Mouse (Mus musculus): Measurements from ENCODE around the gene Gon7. TPM values are rescaled to one million over a fixed set of nuclear protein-coding genes. Genes with fewer than 3 reads are reported as not detected.

Gene Gon7
- 43.7 and 43.9 TPM in 2 replicates for polyA plus RNA-seq (2014; fragmentation: Nextera tagmentation; extraction: Ambion mirVana)

- Histone ChIP-seq H3K9me3 (ENCODE audit: control insufficient read depth, low read length) (no peaks in the 10 kb centered on the region), H3K36me3 (ENCODE audit: control insufficient read depth, insufficient read depth, low read length) (no peaks in the 10 kb centered on the region), H3K27ac (replicated peaks; ENCODE audit: low read depth, low read length) (peak within 1 kb of the TSS; percentile 63), H3K4me2 (ENCODE audit: low read depth, severe bottlenecking) (peak within 1 kb of the TSS; percentile 71), H3K9ac (ENCODE audit: low read length) (peak within 1 kb of the TSS; percentile 82), H3K4me3 (ENCODE audit: low read depth, low read length) (peak within 1 kb of the TSS; percentile 73), H3K27me3 (ENCODE audit: control insufficient read depth, insufficient read depth, low read length) (no peaks in the 10 kb centered on the region), H3K4me1 (ENCODE audit: control insufficient read depth, insufficient read depth, low read length) (peaks cover 6% of the 10 kb centered on the region; the same call in 1 of the 2 replicates)
- ATAC-seq (ENCODE audit: insufficient number of reproducible peaks, low FRiP score, low TSS enrichment, low read depth) (peak; percentile 95), DNase-seq (ENCODE audit: low spot score) (peak; percentile 97)
- WGBS: under 1% methylated on average over 71 of the region's 73 CpGs
These were observed at the start of gene Gon7, which contains the start of the genes Gm28051 and Ubr7 for GRCm38 (mm10) chr12:102757689-102758402. Gene Gon7, minus strand, starts transcription at chr12:102757803. Gene Gm28051, minus strand, starts transcription at chr12:102757765. Gene Ubr7, plus strand, starts transcription at chr12:102757967.

DNA sequence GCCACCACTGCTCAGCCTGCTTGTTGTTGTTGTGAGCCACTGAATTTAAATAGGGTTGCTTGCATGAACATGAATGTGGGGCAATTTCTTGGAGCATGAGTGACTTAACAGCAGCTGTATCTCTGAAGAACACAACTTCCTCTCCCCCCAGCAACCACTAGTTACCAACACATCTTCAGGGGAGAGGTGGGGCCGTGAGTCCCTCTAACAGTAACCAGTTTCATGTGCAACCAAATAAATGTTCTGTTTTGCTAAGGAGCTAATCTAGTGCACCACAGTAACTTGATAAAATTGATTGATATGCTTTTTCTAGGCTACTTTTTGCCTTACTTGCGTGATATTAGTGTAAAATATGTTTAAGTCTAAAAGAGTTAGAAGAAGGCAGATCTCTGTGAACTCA is 41.9 kb upstream of the Gon7 start:
- H3K4me1 ChIP-seq (ENCODE audit: control insufficient read depth, insufficient read depth, low read length): no peaks in the 10 kb centered on the region
- H3K9me3 ChIP-seq (ENCODE audit: control insufficient read depth, low read length): no peaks in the 10 kb centered on the region
- DNase-seq (ENCODE audit: low spot score) (no peak), ATAC-seq (ENCODE audit: insufficient number of reproducible peaks, low FRiP score, low TSS enrichment, low read depth) (no peak)
- H3K27ac ChIP-seq (replicated peaks; ENCODE audit: low read depth, low read length): no peak overlapping the region
- H3K9ac ChIP-seq (ENCODE audit: low read length): no peak overlapping the region
- no peaks in the 10 kb centered on the region; the same call in 1 of the 2 replicates for H3K36me3 ChIP-seq (ENCODE audit: control insufficient read depth, insufficient read depth, low read length)
- WGBS: 88% methylated on average over 2 of the region's 2 CpGs
- no peak overlapping the region for H3K4me2 ChIP-seq (ENCODE audit: low read depth, severe bottlenecking)
- no peaks in the 10 kb centered on the region for H3K27me3 ChIP-seq (ENCODE audit: control insufficient read depth, insufficient read depth, low read length)
- H3K4me3 ChIP-seq (ENCODE audit: low read depth, low read length): no peak overlapping the region

- no peak for DNase-seq (ENCODE audit: low spot score)
- Histone ChIP-seq H3K27ac (replicated peaks; ENCODE audit: low read depth, low read length) (no peak overlapping the region), H3K4me2 (ENCODE audit: low read depth, severe bottlenecking) (no peak overlapping the region), H3K9ac (ENCODE audit: low read length) (no peak overlapping the region), H3K9me3 (ENCODE audit: control insufficient read depth, low read length) (no peaks in the 10 kb centered on the region), H3K4me3 (ENCODE audit: low read depth, low read length) (no peak overlapping the region), H3K4me1 (ENCODE audit: control insufficient read depth, insufficient read depth, low read length) (no peaks in the 10 kb centered on the region), H3K27me3 (ENCODE audit: control insufficient read depth, insufficient read depth, low read length) (no peaks in the 10 kb centered on the region), H3K36me3 (ENCODE audit: control insufficient read depth, insufficient read depth, low read length) (peaks cover 21% of the 10 kb centered on the region)
- no peak for ATAC-seq (ENCODE audit: insufficient number of reproducible peaks, low FRiP score, low TSS enrichment, low read depth)
- 82% methylated on average over 7 of the region's 7 CpGs for WGBS
These were observed 30.3 kb upstream of the Gon7 start for GRCm38 (mm10) chr12:102787927-102788326.

DNA sequence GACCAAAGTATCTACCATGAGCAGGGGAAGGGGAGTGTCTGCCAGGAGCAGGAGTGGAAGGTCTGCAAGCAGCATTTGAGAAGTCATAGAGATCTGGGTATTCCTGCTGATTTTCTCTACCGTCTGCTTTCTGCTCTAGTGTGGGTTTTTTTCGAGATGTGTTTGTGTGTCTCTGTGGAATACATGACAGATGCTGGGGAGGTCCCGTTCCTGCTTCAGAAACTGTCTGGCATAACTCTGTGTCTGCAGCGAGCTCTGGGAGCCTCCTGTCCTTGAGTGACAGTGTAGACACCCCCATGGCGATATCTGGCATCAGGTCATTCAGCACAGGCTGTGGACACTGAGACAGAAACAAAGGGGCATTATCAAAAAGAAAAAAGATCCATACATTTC is 28.0 kb upstream of the Gon7 start:
- DNase-seq (ENCODE audit: low spot score) (no peak), ATAC-seq (ENCODE audit: insufficient number of reproducible peaks, low FRiP score, low TSS enrichment, low read depth) (no peak)
- Histone ChIP-seq H3K27ac (replicated peaks; ENCODE audit: low read depth, low read length) (no peak overlapping the region), H3K4me3 (ENCODE audit: low read depth, low read length) (no peak overlapping the region), H3K9ac (ENCODE audit: low read length) (no peak overlapping the region), H3K36me3 (ENCODE audit: control insufficient read depth, insufficient read depth, low read length) (peaks cover 16% of the 10 kb centered on the region), H3K4me1 (ENCODE audit: control insufficient read depth, insufficient read depth, low read length) (no peaks in the 10 kb centered on the region), H3K4me2 (ENCODE audit: low read depth, severe bottlenecking) (no peak overlapping the region), H3K9me3 (ENCODE audit: control insufficient read depth, low read length) (no peaks in the 10 kb centered on the region), H3K27me3 (ENCODE audit: control insufficient read depth, insufficient read depth, low read length) (no peaks in the 10 kb centered on the region)
- WGBS: 93% methylated on average over 5 of the region's 5 CpGs

DNA sequence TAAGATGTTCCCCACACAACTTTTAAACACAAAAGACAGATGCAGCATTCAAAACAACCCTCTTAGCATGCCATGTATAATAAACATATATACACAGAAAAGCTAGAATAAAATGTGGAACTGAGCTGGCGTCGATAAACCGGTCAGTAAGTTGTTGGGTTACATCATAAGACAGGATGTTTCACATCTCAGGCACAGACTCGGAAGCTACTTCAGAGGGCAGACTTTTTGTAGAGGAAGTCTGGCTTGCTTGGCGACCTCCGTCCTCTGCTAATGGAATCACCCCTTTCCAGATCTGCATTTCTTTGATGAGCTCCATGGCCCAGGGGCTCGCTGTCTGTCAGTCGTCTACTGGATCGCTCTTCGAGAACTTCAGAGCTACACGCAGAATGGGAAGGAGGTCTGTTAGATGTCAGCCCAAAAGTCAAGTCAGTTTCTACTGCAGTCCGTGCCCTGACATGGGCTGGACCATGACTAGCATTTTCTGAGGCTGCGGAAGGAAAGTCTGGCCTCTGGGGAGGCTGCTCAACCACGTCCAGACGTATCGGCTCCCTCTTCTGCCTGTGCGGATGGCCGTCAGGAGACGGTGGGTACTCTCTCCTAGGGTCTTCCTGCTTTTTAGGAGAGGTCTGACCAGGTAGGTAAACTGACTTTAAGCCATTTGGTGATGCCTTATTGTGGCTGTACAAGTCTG is 27.4 kb upstream of the Gon7 start:
- Histone ChIP-seq H3K4me1 (ENCODE audit: control insufficient read depth, insufficient read depth, low read length) (no peaks in the 10 kb centered on the region), H3K36me3 (ENCODE audit: control insufficient read depth, insufficient read depth, low read length) (peaks cover 16% of the 10 kb centered on the region), H3K27me3 (ENCODE audit: control insufficient read depth, insufficient read depth, low read length) (no peaks in the 10 kb centered on the region), H3K4me3 (ENCODE audit: low read depth, low read length) (no peak overlapping the region), H3K4me2 (ENCODE audit: low read depth, severe bottlenecking) (no peak overlapping the region), H3K9ac (ENCODE audit: low read length) (no peak overlapping the region), H3K9me3 (ENCODE audit: control insufficient read depth, low read length) (no peaks in the 10 kb centered on the region), H3K27ac (replicated peaks; ENCODE audit: low read depth, low read length) (no peak overlapping the region)
- DNase-seq (ENCODE audit: low spot score) (no peak), ATAC-seq (ENCODE audit: insufficient number of reproducible peaks, low FRiP score, low TSS enrichment, low read depth) (no peak)
- 86% methylated on average over 19 of the region's 19 CpGs for WGBS

DNA sequence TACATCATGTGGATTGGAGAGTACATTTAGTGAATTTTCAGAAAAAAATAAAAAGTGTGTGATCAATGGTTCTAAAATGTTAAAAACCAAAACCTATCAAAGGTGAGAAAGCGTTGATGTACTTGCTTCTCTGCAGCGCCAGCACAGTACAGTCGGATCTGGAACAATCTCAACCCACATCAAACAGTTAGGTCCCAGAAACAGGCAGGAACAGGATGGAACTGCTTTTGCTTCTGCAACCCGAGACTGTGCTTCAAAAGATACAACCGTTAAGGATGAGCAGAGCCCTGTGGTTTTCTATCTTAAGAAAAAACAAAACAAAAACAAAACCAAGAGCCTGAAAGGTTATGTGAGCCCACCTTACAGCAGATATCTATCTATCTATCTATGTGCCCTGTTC is 25.2 kb upstream of the Gon7 start:
- Histone ChIP-seq H3K4me2 (ENCODE audit: low read depth, severe bottlenecking) (no peak overlapping the region), H3K36me3 (ENCODE audit: control insufficient read depth, insufficient read depth, low read length) (peaks cover 9% of the 10 kb centered on the region), H3K4me1 (ENCODE audit: control insufficient read depth, insufficient read depth, low read length) (no peaks in the 10 kb centered on the region), H3K9me3 (ENCODE audit: control insufficient read depth, low read length) (no peaks in the 10 kb centered on the region), H3K27me3 (ENCODE audit: control insufficient read depth, insufficient read depth, low read length) (no peaks in the 10 kb centered on the region), H3K27ac (replicated peaks; ENCODE audit: low read depth, low read length) (no peak overlapping the region), H3K9ac (ENCODE audit: low read length) (no peak overlapping the region), H3K4me3 (ENCODE audit: low read depth, low read length) (no peak overlapping the region)
- DNase-seq (ENCODE audit: low spot score) (no peak), ATAC-seq (ENCODE audit: insufficient number of reproducible peaks, low FRiP score, low TSS enrichment, low read depth) (no peak)
- 91% methylated on average over 5 of the region's 5 CpGs for WGBS

GRCm38 (mm10) chr12:102779452-102779851 is 21.8 kb upstream of the Gon7 start:
- Histone ChIP-seq H3K9me3 (ENCODE audit: control insufficient read depth, low read length) (no peaks in the 10 kb centered on the region), H3K27ac (replicated peaks; ENCODE audit: low read depth, low read length) (no peak overlapping the region), H3K4me3 (ENCODE audit: low read depth, low read length) (no peak overlapping the region), H3K4me1 (ENCODE audit: control insufficient read depth, insufficient read depth, low read length) (no peaks in the 10 kb centered on the region), H3K9ac (ENCODE audit: low read length) (no peak overlapping the region), H3K4me2 (ENCODE audit: low read depth, severe bottlenecking) (no peak overlapping the region), H3K27me3 (ENCODE audit: control insufficient read depth, insufficient read depth, low read length) (no peaks in the 10 kb centered on the region), H3K36me3 (ENCODE audit: control insufficient read depth, insufficient read depth, low read length) (peaks cover 8% of the 10 kb centered on the region; the same call in 1 of the 2 replicates)
- DNase-seq (ENCODE audit: low spot score) (no peak), ATAC-seq (ENCODE audit: insufficient number of reproducible peaks, low FRiP score, low TSS enrichment, low read depth) (no peak)
- 47% methylated on average over 3 of the region's 3 CpGs for WGBS

- WGBS: 85% methylated on average over 5 of the region's 5 CpGs
- no peak for ATAC-seq (ENCODE audit: insufficient number of reproducible peaks, low FRiP score, low TSS enrichment, low read depth)
- no peaks in the 10 kb centered on the region for H3K27me3 ChIP-seq (ENCODE audit: control insufficient read depth, insufficient read depth, low read length)
- no peak overlapping the region for H3K4me3 ChIP-seq (ENCODE audit: low read depth, low read length)
- no peak for DNase-seq (ENCODE audit: low spot score)
- H3K4me2 ChIP-seq (ENCODE audit: low read depth, severe bottlenecking): no peak overlapping the region
- no peaks in the 10 kb centered on the region for H3K9me3 ChIP-seq (ENCODE audit: control insufficient read depth, low read length)
- H3K36me3 ChIP-seq (ENCODE audit: control insufficient read depth, insufficient read depth, low read length): peaks cover 6% of the 10 kb centered on the region; the same call in 1 of the 2 replicates
- H3K9ac ChIP-seq (ENCODE audit: low read length): no peak overlapping the region
- no peak overlapping the region for H3K27ac ChIP-seq (replicated peaks; ENCODE audit: low read depth, low read length)
- no peaks in the 10 kb centered on the region for H3K4me1 ChIP-seq (ENCODE audit: control insufficient read depth, insufficient read depth, low read length)
These were observed 20.5 kb upstream of the Gon7 start for GRCm38 (mm10) chr12:102778151-102778550.
